Mouse (Mus musculus): ENCODE data around the gene Asgr1. TPM values are rescaled to one million over a fixed set of nuclear protein-coding genes. Genes with fewer than 3 reads are reported as not detected.

Asgr1 gene
- total and polyA plus RNA-seq, 3 experiments = 0.31 TPM; not detected in 2

DNA sequence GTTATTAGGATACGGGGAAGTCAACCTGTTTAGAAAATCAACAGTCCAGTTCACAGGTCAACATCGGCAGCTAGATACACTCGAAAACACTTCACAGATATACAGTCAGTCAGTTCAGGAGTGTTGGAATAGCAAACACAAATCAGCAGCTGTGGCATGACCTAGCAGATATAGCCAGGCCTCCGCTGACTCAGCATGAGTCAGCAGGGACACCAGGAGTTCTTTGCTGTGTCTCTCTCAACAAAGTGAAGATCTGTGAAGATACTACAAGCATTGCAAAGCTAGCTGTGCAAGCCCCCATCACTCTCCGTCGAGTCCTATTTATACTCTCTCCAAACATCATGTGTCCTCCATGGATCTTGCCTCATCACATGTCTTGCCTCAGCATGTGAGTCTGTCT is 21.7 kb downstream of the Asgr1 start (continued):
- TF ChIP-seq TBP (IDR thresholded peaks at IDR 0.05; ENCODE audit: low read depth, low read length) (0 out of 2 replicates have a peak, but pooled peaks have one; percentile 47), MAZ (IDR thresholded peaks at IDR 0.05; ENCODE audit: low read depth, low read length) (no peak), GATA1 (IDR thresholded peaks at IDR 0.05; ENCODE audit: low read depth, low read length) (no peak), EP300 (IDR thresholded peaks at IDR 0.05; ENCODE audit: low read depth in 1 of 2, low read length in 2 of 2) (peak; percentile 72), ZC3H11A (IDR thresholded peaks at IDR 0.05; ENCODE audit: low read depth, low read length) (no peak), CHD2 (IDR thresholded peaks at IDR 0.05; ENCODE audit: low read length) (no peak), RAD21 (IDR thresholded peaks at IDR 0.05; ENCODE audit: low read depth, low read length) (no peak), SMC3 (IDR thresholded peaks at IDR 0.05; ENCODE audit: low read depth, low read length) (no peak)

DNA sequence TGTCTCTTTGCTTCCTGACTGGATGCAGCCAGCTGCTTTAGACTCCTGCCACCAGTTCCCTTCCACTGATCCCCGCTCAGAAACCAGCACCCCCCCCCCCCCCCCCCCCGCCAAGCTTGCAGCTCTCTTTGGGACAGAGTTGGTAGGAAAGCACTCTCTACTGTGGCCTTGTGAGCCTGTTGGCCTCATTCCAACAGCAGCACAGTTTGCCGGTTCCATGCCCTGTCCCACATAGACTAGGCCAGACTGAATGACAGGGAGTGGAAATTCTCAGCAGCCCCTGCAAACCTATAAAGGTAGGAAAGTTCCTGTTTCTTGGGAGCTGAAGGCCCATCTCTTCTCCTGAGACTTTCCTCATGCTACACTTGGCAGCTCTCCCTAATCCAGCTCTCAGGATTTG is 23.6 kb downstream of the Asgr1 start:
- Histone ChIP-seq H3K36me3 (ENCODE audit: control insufficient read depth in 1 of 2, insufficient read depth in 2 of 2, low read length in 2 of 2) (peaks cover 0 to 10% of the 10 kb centered on the region in 2 experiments; a peak in 2 of 4 replicates), H3K27ac (ENCODE audit: control insufficient read depth, low read depth, low read length) (no peak overlapping the region), H3K4me3 (ENCODE audit: control insufficient read depth in 1 of 2, insufficient read depth in 1 of 2, low read depth in 2 of 2, low read length in 2 of 2) (no peak overlapping the region), H3K4me1 (ENCODE audit: control insufficient read depth in 1 of 2, insufficient read depth in 2 of 2, low read length in 2 of 2) (peaks cover 6 to 17% of the 10 kb centered on the region in 2 experiments), H3K9ac (ENCODE audit: control insufficient read depth, low read depth, low read length, poor library complexity, severe bottlenecking) (no peak overlapping the region), H3K79me2 (ENCODE audit: control insufficient read depth, insufficient read depth, low read length, poor library complexity) (no peaks in the 10 kb centered on the region), H3K27me3 (ENCODE audit: control insufficient read depth in 1 of 2, insufficient read depth in 2 of 2, low read length in 2 of 2) (no peaks in the 10 kb centered on the region; a peak in 1 of 4 replicates), H3K9me3 (replicated peaks; ENCODE audit: insufficient read depth, low read length) (no peaks in the 10 kb centered on the region)
- no peak for DNase-seq (ENCODE audit: low read depth, low spot score)
- no peak for TF ChIP-seq SMC3 (IDR thresholded peaks at IDR 0.05; ENCODE audit: low read depth, low read length)
- no peak for TF ChIP-seq ZMIZ1 (IDR thresholded peaks at IDR 0.05; ENCODE audit: low read depth, low read length)
- 0 out of 2 replicates have a peak, but pooled peaks have one; percentile 31 for TF ChIP-seq MAX (IDR thresholded peaks at IDR 0.05; ENCODE audit: low read length)
- no peak for TF ChIP-seq MYB (IDR thresholded peaks at IDR 0.05; ENCODE audit: low read depth, low read length)

DNA sequence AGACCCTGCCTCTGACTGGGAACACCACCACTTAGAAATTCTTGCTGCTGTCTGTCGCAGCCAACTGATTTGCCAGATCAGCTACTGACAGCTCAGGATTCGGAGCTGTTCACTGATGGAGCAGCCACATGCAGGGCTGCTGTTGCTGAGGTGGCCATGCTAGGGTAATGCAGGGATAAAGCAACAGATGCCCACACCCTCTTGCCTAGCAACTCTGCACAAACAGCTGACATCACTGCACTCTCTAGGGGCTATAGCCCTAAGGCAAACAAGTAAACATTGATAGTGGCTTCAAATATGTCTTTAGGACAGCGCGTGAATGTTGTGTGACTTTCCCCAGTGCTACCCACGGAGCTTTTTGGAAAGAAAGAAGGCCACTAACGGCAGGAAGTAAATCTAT is 25.3 kb downstream of the Asgr1 start:
- Histone ChIP-seq H3K27ac (ENCODE audit: control insufficient read depth, low read depth, low read length) (no peak overlapping the region), H3K36me3 (ENCODE audit: control insufficient read depth in 1 of 2, insufficient read depth in 2 of 2, low read length in 2 of 2) (peaks cover 0 to 10% of the 10 kb centered on the region in 2 experiments; a peak in 2 of 4 replicates), H3K4me3 (ENCODE audit: control insufficient read depth in 1 of 2, insufficient read depth in 1 of 2, low read depth in 2 of 2, low read length in 2 of 2) (no peak overlapping the region), H3K9me3 (replicated peaks; ENCODE audit: insufficient read depth, low read length) (no peaks in the 10 kb centered on the region), H3K27me3 (ENCODE audit: control insufficient read depth in 1 of 2, insufficient read depth in 2 of 2, low read length in 2 of 2) (no peaks in the 10 kb centered on the region; a peak in 1 of 4 replicates), H3K4me1 (ENCODE audit: control insufficient read depth in 1 of 2, insufficient read depth in 2 of 2, low read length in 2 of 2) (peaks cover 6 to 17% of the 10 kb centered on the region in 2 experiments), H3K79me2 (ENCODE audit: control insufficient read depth, insufficient read depth, low read length, poor library complexity) (no peaks in the 10 kb centered on the region), H3K9ac (ENCODE audit: control insufficient read depth, low read depth, low read length, poor library complexity, severe bottlenecking) (no peak overlapping the region)
- TF ChIP-seq CHD2 (IDR thresholded peaks at IDR 0.05; ENCODE audit: low read length) (no peak), SMC3 (IDR thresholded peaks at IDR 0.05; ENCODE audit: low read depth, low read length) (no peak), USF2 (IDR thresholded peaks at IDR 0.05; ENCODE audit: borderline replicate concordance in 1 of 2, insufficient read depth in 1 of 2, low read depth in 1 of 2, low read length in 2 of 2) (no peak), MXI1 (IDR thresholded peaks at IDR 0.05; ENCODE audit: low read depth, low read length) (no peak), NRF1 (IDR thresholded peaks at IDR 0.05; ENCODE audit: insufficient read depth, low read depth, low read length, poor library complexity, severe bottlenecking) (no peak), BHLHE40 (IDR thresholded peaks at IDR 0.05; ENCODE audit: borderline replicate concordance, low read depth, low read length) (no peak), MYC (IDR thresholded peaks at IDR 0.05; ENCODE audit: low read depth, low read length) (no peak), ZMIZ1 (IDR thresholded peaks at IDR 0.05; ENCODE audit: low read depth, low read length) (no peak), TAL1 (IDR thresholded peaks at IDR 0.05; ENCODE audit: low read length) (no peak), MEF2A (IDR thresholded peaks at IDR 0.05; ENCODE audit: extremely low read depth, insufficient replicate concordance, low read depth, low read length, poor library complexity, severe bottlenecking) (no peak), ZKSCAN1 (IDR thresholded peaks at IDR 0.05; ENCODE audit: low read depth, low read length) (no peak), EP300 (IDR thresholded peaks at IDR 0.05; ENCODE audit: low read depth in 1 of 2, low read length in 2 of 2) (no peak), POLR2AphosphoS2 (IDR thresholded peaks at IDR 0.05; ENCODE audit: low read length) (no peak), CTCF (IDR thresholded peaks at IDR 0.05 in 2 of 3, conservative IDR thresholded peaks at IDR 0.05 in 1 of 3; ENCODE audit: control insufficient read depth in 1 of 3, insufficient read depth in 1 of 3, low read depth in 2 of 3, low read length in 3 of 3, poor library complexity in 1 of 3, severe bottlenecking in 1 of 3) (no peak), TCF12 (IDR thresholded peaks at IDR 0.05; ENCODE audit: low read depth, low read length) (no peak), USF1 (IDR thresholded peaks at IDR 0.05; ENCODE audit: low read depth, low read length) (no peak), KAT2A (conservative IDR thresholded peaks at IDR 0.05; ENCODE audit: low read depth, low read length) (no peak), JUND (IDR thresholded peaks at IDR 0.05; ENCODE audit: low read depth, low read length) (no peak), UBTF (IDR thresholded peaks at IDR 0.05; ENCODE audit: borderline replicate concordance, insufficient read depth, low read depth, low read length) (no peak)
- no peak for DNase-seq (ENCODE audit: low read depth, low spot score)
